Mouse (Mus musculus) layer of hippocampus, adult 2 months (tissue): Measurements from ENCODE around the gene Itpkb. TPM values are rescaled to one million over a fixed set of nuclear protein-coding genes. Genes with fewer than 3 reads are reported as not detected.

Source experiments
- DNase-seq, 2 experiments: peaks; one replicate each; pipeline ENCODE4 v3.0.0; 2022; ENCODE audit warnings: low spot score in 2 of 2
- H3K27ac ChIP-seq: fragments of 200-600 bp; 2 replicates; pipeline ENCODE4 v1.8.1; 2022
- H3K4me3 ChIP-seq: fragments of 200-600 bp; 2 replicates; pipeline ENCODE4 v1.8.1; 2022; ENCODE audit warnings: mild to moderate bottlenecking
- CTCF ChIP-seq: fragments of 200-600 bp; conservative IDR thresholded peaks from 2 replicates; pipeline ENCODE4 v1.8.1; 2022; ENCODE audit warnings: antibody characterized with exemption, mild to moderate bottlenecking, moderate library complexity
- total RNA-seq, 2 experiments: library from RNA; stranded (reverse); gene quantifications; 2 replicates each; pipeline ENCODE4 v1.2.3; 2021

Gene Itpkb
- total RNA-seq, 2 experiments from 2014 or later, result 26.3 to 28.3 TPM

GRCm38 (mm10) chr1:180468004-180468403 lies 137.7 kb downstream of the Itpkb start:
- no peak for TF ChIP-seq CTCF
- DNase-seq, result no peak
- Histone ChIP-seq H3K27ac (peak overlapping the region; percentile 1; the same call in 1 of the 2 replicates), H3K4me3 (no peak overlapping the region)

GRCm38 (mm10) chr1:180473566-180473965 lies 143.3 kb downstream of the Itpkb start:
- no peak for TF ChIP-seq CTCF
- no peak overlapping the region for H3K4me3 ChIP-seq
- DNase-seq, result no peak
- no peak overlapping the region for H3K27ac ChIP-seq

Other genes with a start within 250 kb of the Itpkb start
- 10 to 100 TPM; 56.1 to 65.6 TPM for gene Coq8a, start 130.9 kb upstream of the Itpkb start, total RNA-seq
- gene Psen2, start 67.0 kb upstream of the Itpkb start, total RNA-seq, result 10 to 100 TPM; 17.2 to 22.2 TPM
- gene Stum, start 153.0 kb downstream of the Itpkb start, total RNA-seq, result 100 to 1,000 TPM; 298 to 309 TPM
- 100 to 1,000 TPM; 122 to 153 TPM for gene Parp1, start 238.4 kb downstream of the Itpkb start, total RNA-seq